Mouse (Mus musculus) bone marrow, adult 2 months (tissue): ENCODE results near the gene Spr. TPM values are rescaled to one million over a fixed set of nuclear protein-coding genes. Genes with fewer than 3 reads are reported as not detected.
"Not testable (repeated sequence)": the region's sequence is repeated elsewhere in the genome, so short reads cannot be mapped to it uniquely, and the experiment has no call there.

ENCODE experiments used
- H3K27ac ChIP-seq: fragments of 200-500 bp; 2 replicates; pipeline ENCODE4 v1.5.1; 2012; ENCODE audit warnings: low read depth, mild to moderate bottlenecking, control low read depth, inconsistent platforms, low read length; ENCODE audit not compliant: control insufficient read depth, poor library complexity, insufficient read depth
- H3K4me1 ChIP-seq: fragments of 200-500 bp; 2 replicates; pipeline ENCODE4 v1.6.1; 2011; ENCODE audit warnings: low read length; ENCODE audit not compliant: control insufficient read depth, insufficient read depth
- H3K4me3 ChIP-seq: fragments of 200-500 bp; replicated peaks from 2 replicates; pipeline ENCODE3; 2011; ENCODE audit warnings: mild to moderate bottlenecking, low read depth, low read length, control low read depth; ENCODE audit not compliant: control insufficient read depth
- CTCF ChIP-seq: fragments of 200-500 bp; IDR thresholded peaks from 2 replicates; pipeline ENCODE4 v1.5.1; 2011; ENCODE audit warnings: low read length, control low read depth; ENCODE audit not compliant: control insufficient read depth, insufficient read depth
- POLR2A ChIP-seq: fragments of 200-500 bp; IDR thresholded peaks from 2 replicates; pipeline ENCODE4 v1.6.1; 2011; ENCODE audit warnings: low read depth, mild to moderate bottlenecking, control low read depth, low read length, borderline replicate concordance; ENCODE audit not compliant: control insufficient read depth
- WGBS: fragments of 180-500 bp; shearing (Covaris S2); methylation state at CpG from one replicate; pipeline ENCODE4 v1.1.7; 2018; 5-methylcytosine and 5-hydroxymethylcytosine counted together
- polyA plus RNA-seq: library from polyadenylated mRNA; stranded (reverse); fragments of >200 nt; gene quantifications from 2 replicates; pipeline ENCODE4 v1.2.4, GENCODE M21; 2011; ENCODE audit warnings: low replicate concordance; ENCODE audit not compliant: missing spikeins, insufficient read depth, insufficient read length

Gene Spr
- polyA plus RNA-seq, 1 experiment: 18.0 TPM

DNA sequence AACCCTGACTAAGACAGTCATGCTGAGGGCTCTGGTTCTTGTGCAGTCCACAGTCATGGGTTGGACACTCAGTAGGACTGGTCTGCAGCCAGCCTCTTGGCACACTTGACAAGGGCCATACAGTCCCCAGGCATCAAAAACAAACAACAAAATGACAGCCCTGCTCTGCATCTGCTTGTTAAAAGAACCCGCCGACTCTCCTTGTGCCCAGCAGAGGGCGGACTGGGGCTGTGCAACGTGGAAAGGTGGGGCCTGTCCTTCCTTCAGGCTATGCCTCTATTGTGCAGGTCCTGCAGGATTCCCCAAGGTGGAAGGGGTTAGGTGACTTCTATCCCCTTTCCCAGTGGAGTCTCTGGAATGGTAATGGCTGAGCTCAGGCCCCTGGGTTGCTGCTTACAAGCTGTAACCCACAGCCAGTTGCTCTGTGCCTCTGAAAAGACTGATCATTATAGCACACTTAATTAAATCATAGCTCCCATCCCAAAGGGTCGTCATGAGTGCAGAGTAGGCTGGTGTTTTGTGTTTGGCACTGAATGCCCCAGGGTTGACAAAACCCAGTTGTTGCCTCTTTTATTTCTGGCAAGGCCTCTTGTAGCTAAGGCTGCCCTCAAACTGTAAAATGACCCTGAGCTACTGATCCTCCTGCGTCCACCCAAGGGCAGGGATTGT lies 21.7 kb upstream of the Spr start:
- TF ChIP-seq CTCF: peak; percentile 57; the same call in 1 of the 2 replicates
- not testable (repeated sequence) for H3K27ac ChIP-seq, H3K4me3 ChIP-seq, H3K4me1 ChIP-seq
- whole genome bisulfite sequencing: 22% methylated on average over 6 of the region's 6 CpGs

DNA sequence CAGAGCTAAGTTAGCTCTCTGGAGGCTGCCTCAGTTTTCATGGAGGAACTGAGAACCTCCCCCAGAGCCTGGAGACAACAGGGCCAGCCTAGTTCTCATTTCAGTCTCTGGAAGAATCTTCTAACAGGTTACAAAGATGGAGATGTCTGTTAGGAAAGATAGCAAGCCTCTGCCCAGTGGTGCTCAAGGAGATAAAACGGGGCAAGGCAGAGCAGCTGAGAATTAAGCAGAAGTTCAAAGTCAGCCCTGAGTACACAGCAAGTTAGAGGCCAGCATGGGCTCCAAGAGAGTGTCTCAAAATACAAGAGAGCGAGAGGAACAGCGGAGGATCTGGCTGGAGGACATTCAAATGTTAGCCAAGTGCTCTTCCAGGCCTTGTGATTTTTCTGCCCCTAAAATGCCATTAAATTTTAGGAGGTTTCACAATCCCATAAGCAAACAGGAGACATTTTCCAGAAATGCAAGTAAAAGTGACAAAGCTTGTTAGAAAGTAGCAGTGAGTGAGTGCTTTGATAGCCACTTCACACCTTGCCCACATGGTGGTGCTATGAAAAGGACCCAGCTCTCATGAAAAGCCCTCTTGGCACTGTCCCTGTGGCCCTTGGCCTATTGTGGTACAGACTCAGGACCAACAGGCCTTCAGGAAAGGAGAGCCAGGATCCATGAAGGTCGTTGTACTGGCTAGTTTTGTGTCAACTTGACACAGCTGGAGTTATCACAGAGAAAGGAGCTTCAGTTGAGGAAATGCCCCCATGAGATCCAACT lies 20.7 kb upstream of the Spr start:
- H3K27ac ChIP-seq, H3K4me1 ChIP-seq, H3K4me3 ChIP-seq: not testable (repeated sequence)
- WGBS: 72% methylated on average over 4 of the region's 4 CpGs

DNA sequence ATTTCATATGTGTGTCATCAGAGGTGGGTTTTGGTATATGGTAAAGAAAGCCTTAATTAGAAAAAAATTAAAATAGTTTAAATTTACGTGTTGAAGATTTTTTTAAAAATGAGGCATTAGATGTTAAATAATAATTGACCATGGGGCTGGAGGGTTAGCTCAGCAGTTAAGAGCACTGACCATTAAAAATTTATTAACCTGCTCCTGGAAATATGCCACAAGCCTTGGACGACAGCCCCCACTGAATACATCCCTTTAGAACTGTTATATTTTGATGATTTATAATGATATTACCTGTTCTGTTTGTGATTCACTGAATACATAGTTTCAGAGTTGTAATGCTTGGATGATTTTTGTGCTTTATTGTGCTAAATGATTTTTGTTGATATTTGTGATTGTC lies 19.0 kb upstream of the Spr start:
- H3K27ac ChIP-seq, H3K4me3 ChIP-seq, H3K4me1 ChIP-seq: not testable (repeated sequence)
- 75% methylated on average over 2 of the region's 2 CpGs for WGBS

DNA sequence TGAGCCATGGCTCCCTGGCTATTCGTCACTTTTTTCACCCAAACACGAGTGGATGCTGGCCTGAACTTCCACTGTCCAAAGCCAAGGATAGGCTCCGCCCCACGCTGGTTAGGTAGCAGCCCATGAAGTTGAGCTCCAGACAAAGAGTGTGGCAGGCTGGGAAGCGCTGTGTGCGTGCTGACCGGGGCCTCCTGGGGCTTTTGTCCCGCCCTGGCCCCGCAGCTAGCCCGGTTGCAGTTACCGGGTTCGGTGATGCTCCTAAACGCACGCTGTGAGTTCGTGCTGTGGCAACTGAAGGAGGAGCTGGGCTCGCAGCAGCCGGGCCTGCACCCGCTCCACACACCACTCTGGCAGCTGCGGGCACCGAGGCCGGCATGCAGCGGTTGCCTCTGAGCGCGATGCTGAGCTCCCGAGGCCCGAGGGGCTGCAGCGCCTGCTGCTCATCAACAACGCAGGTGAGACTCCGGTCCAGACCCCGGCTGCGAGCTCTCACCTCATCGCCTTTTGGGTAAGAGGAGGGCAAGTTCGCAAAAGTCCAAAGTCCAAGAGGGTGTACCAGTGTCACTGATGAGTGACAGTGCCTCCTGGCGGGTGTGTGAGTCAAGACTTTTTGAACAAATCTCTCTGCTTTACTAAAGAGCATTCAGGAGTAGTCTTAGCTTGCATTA lies 17.4 kb upstream of the Spr start:
- Histone ChIP-seq H3K4me3 (no peak overlapping the region), H3K27ac (no peak overlapping the region), H3K4me1 (no peaks in the 10 kb centered on the region)
- 5% methylated on average over 34 of the region's 34 CpGs for WGBS
- TF ChIP-seq CTCF: no peak; the same call in 1 of the 2 replicates
- no peak for TF ChIP-seq POLR2A

DNA sequence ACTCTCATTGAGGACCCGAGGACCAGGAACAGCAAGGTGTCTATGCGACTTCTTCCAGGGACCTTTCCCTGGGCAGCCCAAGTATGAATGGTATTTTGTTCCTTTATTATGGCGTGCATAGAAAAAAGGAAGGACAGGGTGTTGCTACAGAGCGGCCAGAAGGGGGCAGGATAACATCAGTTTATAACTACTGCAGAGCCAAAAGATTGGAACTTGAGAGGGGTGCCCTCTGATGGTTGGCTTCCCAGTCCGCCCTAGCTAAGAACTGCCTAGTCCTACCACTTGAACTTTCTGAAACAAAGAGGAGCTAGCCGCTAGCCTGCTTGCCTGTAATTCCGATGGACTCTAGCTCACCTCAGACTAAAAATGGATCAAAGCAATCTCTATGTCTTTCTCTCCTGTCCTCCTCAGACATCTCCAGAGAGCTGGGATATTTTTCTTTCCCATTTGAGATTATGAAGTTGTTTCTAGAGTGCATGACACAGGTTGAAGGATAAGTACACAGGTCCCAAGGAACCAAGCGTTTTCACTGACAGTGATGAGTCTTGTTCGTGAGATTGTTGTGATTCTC lies 16.5 kb upstream of the Spr start:
- TF ChIP-seq POLR2A (no peak), CTCF (peak; percentile 35; the same call in 1 of the 2 replicates)
- H3K4me1 ChIP-seq: no peaks in the 10 kb centered on the region
- H3K27ac ChIP-seq: no peak overlapping the region

DNA sequence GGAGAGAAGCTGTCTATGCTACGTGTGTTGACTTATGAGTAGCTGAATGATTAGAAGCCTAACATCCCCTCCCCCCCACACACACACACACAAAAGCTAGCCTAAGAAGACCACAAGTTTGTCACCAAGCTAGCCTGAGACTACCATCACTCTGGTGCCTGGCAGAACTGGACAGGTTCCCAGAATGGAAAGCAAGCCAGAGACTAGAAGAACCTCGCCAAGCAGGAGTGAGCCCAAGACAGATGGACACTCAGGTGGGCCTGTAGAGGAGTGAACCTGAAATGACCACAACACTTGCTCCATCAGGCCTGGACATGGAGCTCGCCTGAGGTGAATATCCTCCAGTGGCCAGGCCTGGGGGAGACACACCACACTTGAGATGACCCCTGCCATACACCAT lies 12.8 kb upstream of the Spr start:
- Histone ChIP-seq H3K27ac (no peak overlapping the region), H3K4me1 (no peaks in the 10 kb centered on the region), H3K4me3 (no peak overlapping the region)
- WGBS: 76% methylated on average over 3 of the region's 3 CpGs
- TF ChIP-seq CTCF: no peak
- no peak for TF ChIP-seq POLR2A

More for the DNA sequence above, 16.5 kb upstream of the Spr start:
- WGBS: 17% methylated on average over 9 of the region's 9 CpGs
- no peak overlapping the region for H3K4me3 ChIP-seq

DNA sequence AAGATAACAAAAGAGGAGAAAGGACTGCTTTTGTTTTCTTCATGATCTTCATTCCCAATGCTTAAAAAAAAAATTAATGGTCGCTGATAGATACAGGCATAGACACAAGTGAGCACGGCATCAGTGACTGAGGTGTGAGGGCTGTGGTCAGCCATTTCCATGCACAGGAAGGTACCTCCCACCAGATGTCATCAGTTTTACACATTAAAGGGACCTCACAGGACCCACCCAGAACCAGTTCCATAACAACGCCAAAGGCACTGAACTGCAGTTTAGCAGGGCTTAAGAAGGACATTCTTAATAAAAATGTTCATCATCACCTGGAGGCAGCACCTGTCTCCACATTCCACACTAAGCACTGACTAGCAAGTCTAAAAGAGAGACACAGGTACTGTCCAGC lies 10.1 kb upstream of the Spr start:
- no peak overlapping the region for H3K27ac ChIP-seq
- no peaks in the 10 kb centered on the region for H3K4me1 ChIP-seq
- no peak overlapping the region for H3K4me3 ChIP-seq
- 40% methylated on average over 3 of the region's 3 CpGs for WGBS
- TF ChIP-seq POLR2A (no peak), CTCF (no peak)

DNA sequence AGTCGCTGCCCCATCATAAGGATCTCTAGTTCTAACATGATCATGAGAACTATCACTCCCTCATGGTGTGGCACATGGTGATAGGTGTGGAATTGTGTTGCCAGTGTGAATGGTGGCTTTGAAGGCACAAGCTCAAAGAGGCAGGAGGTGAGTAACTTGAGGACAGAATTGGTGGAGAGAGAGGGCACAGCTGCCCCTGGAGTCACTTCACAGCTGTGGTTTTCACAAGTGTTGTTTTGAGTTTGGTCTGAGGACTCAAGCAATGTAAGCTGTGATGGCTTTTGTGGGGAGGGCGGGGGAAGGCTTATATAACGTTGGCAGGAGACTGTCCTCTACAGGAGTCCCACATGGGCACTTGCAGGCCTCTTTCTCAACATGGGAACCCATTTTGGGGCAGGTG lies 6.9 kb upstream of the Spr start:
- WGBS: 56% methylated on average over 3 of the region's 3 CpGs
- Histone ChIP-seq H3K4me3 (no peak overlapping the region), H3K27ac (no peak overlapping the region), H3K4me1 (no peaks in the 10 kb centered on the region)
- TF ChIP-seq CTCF (no peak), POLR2A (no peak)

DNA sequence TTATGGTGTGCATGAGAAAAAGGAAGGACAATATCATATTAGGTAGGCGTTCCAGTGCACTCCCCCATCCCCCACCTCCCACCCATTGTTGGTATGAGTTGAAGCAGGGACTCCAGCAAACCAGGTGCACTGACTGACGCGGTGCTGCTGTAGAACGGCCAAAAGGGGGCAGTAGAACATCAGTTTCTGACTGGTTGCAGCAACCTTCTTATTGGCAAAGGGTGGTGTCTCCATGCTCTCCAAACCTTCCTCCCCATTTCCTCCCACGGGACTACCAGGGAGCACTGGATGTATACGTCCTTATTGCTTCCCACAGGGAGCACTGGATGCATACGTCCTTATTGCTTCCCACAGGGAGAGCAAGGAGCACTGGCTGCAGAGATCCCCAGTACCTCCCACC lies 3.4 kb upstream of the Spr start:
- 8% methylated on average over 7 of the region's 7 CpGs for WGBS
- TF ChIP-seq CTCF: peak; percentile 45
- not testable (repeated sequence) for H3K4me1 ChIP-seq

More for the DNA sequence above, 3.4 kb upstream of the Spr start:
- not testable (repeated sequence) for H3K4me3 ChIP-seq, H3K27ac ChIP-seq
